Mouse (Mus musculus) brain, adult 2 months (tissue): ENCODE results near the gene Glt8d2.
"Not testable (repeated sequence)": the region's sequence is repeated elsewhere in the genome, so short reads cannot be mapped to it uniquely, and the experiment has no call there.

Experiments used
- DNase-seq: peaks from one replicate; pipeline ENCODE4 v3.0.0; 2011; ENCODE audit warnings: low read depth, low spot score

Gene Glt8d2

GRCm38 (mm10) chr10:82646083-82646482, 44.4 kb downstream of the Glt8d2 start:
- peak; percentile 45 for DNase-seq

DNA sequence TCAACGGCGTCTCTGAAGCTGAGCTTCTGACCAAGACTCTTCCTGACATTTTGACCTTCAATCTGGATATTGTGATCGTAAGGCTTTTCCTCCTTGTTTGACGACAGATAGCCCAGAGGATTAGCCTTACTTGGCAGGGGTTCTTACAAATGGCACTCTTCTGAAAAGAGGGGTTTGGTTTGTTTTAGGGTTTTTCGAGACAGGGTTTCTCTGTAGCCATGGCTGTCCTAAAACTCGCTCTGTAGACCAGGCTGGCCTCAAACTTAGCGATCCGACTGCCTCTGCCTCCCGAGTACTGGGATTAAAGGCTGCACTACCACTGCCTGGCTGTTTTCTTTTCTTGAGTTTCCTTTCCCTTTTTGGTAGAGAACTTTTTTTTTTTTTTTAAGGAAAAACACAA, 49.0 kb downstream of the Glt8d2 start:
- no peak for DNase-seq

GRCm38 (mm10) chr10:82639032-82639698, 51.3 kb downstream of the Glt8d2 start:
- peak; percentile 78 for DNase-seq

DNA sequence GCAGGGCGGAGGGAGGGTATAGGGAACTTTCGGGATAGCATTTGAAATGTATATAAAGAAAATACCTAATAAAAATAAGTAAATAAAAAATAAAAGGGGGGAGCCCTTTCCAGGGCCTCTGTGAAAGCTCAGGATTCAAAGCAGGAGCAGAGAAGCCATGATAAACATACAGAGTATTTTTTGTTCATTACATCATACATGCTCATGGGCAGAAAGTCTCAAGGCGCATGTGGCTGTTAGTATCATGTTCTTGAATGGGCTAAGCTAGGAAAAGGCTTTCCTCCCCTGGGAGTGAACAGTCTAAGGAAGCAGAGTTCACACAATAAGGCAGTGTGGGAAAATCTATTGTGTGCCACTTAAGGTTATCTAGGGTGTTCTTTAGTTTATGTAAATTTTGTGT, 54.1 kb downstream of the Glt8d2 start:
- no peak for DNase-seq

- peak; percentile 67 for DNase-seq
Measured at GRCm38 (mm10) chr10:82634348-82634747, 56.1 kb downstream of the Glt8d2 start.

DNA sequence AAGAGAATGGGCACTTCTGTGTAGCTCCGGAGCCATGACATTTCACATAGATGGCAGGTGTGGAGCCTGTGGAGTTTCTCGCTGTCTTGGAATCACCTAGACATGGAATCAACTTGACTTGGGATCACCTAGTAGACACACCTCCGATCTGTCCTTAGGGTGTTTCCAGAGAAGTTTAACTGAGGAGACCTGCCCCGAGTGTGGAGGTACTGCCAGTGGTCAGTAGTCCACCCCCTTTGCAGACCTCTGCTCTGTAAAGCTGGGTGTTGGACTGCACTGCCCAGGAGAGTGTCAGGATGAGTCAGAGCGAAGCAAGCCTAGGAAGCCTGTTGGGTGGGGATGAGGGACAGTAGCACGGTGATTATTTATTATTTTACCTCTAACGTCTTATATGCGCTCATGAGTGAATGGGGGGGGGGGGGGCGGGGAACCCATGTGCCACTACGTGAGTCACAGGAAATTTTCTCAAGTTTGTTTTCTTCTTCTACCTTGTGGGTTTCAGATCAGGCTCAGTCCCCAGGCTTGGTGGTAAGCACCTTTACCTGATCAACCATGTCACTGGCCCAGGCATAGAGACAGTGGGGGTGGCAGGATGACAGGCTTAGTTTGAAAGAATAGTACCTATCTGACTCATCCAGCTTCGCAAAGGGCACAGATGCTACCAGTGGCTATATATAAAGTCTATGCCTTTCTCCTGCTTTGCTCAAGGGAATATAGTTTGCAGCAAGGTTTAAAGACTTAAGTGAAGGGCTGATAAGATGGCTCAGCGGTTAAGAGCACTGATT, 57.8 kb downstream of the Glt8d2 start:
- peak; percentile 53 for DNase-seq

- DNase-seq: no peak
Measured at GRCm38 (mm10) chr10:82631133-82631532, 59.3 kb downstream of the Glt8d2 start.

DNA sequence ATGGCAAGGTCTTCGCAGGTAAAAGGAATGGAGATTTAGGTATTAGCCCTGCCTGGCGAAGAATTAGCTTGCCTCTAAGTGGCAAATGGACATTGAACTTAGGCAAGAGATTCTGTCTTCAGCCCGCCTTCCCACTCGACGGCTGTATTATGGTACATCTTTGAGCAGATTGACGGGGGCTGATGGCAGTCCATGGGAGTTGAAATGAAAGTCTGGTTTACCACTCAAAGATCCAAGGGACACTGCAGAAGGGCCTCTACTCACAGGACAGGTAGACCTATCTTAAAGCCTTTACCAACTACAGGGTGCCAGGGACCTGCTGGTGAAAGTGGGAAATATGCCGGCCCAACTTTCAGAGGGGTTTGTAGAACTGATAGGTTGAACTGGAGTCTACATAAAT, 60.0 kb downstream of the Glt8d2 start:
- DNase-seq: no peak

DNA sequence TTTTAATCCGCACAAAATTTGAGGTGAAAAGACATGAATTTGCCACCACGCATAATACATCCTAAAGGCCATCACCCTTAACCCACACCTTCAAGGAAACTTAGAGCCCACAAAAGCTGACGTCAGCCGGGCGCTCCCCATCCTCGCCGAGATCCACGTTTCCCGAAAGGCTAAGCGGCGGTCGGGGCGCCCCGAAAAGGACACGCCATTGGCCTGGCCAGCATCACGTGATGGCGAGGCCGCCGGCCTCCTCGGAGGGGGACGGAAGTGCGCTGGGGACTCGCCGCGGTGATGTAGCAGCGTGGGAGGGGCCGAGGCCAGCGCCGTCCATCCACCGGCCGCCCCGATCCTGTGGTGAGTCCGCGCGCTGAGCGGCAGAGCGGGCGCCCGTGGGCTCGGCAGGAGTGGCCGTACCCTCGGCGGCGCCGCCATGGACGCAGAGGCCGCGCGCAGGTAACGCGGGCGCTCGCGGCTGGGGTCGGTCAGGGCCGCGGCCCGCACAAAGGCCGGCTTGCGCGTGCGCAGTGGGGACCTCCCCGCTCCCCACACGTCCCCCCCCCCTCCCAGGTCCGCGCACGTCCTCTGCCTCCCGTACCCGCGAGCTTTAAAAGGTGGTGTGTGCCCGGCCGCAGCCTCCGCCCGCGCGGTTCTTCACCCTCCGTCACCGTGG, 60.7 kb downstream of the Glt8d2 start, which contains the start of gene Tdg:
Gene Tdg (plus strand): TSS at position 243 of the 670 bp plus-strand sequence.
- peak; percentile 98 for DNase-seq

- DNase-seq: no peak
Measured at GRCm38 (mm10) chr10:82629111-82629585, 61.3 kb downstream of the Glt8d2 start.

GRCm38 (mm10) chr10:82623553-82623932, 66.9 kb downstream of the Glt8d2 start:
- not testable (repeated sequence) for DNase-seq

DNA sequence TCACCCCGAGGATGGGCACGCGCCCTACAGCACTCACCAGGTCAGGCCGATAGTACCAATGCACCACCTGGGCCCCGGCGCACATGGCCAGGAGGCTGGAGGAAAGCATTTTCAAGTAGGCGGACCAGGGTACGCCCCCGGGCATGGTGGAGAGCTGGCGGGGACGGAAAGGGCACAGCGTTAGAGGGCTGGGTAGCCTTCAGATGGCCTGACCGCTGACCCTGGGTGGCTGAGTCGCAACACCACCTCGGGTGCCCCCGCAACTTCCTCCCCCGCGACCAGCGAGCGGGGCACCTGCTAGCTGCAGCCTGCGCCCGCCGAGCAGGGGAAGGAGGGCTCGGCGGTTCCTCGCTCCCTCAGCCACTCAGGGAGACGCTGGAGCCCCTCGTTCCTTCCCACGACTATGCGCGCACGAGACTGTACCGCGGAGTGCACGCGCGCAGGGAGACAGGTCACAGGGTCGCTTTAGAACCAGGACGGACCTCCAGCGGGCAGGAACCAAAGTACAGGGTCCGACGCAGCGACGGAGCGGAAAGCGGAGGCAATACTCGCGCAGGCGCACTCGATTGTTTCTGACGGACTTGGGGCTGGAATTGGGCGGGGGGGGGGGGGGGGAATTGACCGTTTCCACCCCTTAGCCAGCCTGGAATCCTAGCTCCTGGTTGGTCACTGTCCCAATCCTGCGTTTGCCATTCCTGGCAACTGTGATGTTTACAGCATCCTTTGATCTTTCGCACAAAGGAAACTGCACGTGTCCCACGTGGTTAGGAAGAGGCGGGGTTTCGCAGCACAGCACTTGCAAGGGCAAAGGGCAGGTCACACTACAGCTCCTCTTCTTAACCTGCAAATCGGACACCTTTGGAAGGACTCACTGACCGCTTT, 67.5 kb downstream of the Glt8d2 start, which contains the start of gene 1190007I07Rik:
Gene 1190007I07Rik (minus strand): TSS at position 558 of the 882 bp plus-strand sequence.
- peak; percentile 96 for DNase-seq

DNA sequence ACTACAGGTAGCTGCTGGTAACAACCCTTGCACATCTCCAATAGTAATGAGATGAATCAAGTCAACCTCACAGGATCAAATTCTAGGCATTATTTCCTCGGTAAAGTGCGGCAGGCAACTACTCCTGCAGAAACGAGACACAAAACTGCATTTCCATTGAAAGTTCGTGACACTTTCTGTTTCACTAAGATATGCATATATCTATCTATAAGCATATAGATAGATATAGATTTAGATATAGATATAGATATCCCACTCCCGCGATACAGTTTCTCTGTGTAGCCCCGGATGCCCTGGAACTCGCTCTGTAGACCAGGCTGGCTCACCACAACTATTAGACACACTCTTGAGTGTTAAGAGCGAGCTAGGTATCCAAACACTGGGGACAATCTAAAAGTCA, 68.2 kb downstream of the Glt8d2 start:
- DNase-seq: no peak
